Mouse (Mus musculus): ENCODE measurements at regions not wholly inside any gene's neighbourhood (a gene's known extent, or its start where the extent isn't known, plus 50 kb on each side); places are given as distances from the start of the nearest gene placed in this dataset.

DNA sequence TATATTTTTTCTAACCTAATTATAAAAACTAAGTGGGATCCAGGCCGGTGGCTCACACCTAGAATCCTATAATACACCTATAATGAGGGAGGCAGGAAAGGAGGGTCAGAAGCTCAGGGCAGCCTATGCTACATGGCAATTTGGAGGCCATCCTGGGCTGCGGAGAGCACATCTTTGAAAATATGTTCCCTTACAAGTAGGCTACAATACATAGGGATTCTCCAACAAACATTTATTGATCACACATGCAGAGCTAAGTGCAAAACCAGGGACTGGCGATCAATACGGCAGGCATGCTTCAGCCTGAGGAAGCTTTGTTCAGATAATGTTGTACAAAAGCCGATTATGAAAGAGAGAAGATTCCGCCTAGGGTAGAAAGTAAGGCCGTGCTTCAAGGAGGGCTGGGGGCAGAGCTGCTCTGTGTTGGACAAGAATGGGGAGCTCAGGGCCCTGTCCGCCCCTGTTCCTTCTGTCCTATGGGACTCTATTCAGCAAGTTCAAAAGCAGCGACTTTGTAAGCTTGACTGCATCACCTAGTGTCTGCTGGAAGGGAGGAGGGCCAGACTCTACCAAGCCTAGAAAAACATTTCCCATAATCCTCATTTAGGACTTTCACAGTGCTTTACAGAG is 53.4 kb upstream of the Sgk1 start:
- in situ Hi-C loops (cut with MboI, MseI): loop anchor here (5.0 kb wide), 1 partner anchor 41 kb away; no protein-coding TSS in a partner anchor

DNA sequence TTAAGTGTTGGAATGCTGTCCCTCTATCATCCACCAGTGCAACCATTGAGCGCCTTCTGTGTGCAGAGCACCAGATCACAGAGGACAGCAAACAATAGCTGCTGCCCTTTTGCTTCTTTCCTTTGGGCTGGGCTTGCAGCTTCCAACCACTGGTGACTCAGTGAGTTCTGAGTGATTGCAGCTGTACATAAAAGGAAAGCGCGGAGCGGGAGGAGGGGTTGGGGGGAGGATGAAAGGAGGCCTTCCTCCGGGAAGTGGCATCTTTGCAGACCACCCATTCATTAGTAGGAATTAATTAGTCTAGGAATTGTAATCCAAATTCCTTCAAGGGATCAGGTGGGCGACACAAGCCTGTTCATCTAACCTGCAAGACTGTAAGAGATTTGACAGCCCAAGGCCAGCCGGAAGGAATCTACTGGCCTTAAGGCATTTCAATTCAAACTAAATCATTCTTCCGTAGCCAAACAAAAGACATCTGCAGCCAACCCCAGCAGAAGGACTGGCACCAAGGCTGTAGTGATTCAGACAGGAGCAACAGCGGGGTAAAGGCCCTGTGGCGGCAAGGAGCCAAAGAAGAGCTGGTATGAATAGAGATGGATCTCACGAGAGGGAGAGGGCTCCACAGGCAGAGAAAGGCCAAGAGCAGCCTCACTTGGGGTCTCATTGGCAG is 52.8 kb upstream of the Sgk1 start:
- in situ Hi-C loops (cut with MboI, MseI): loop anchor here (5.0 kb wide), 1 partner anchor 42 kb away; no protein-coding TSS in a partner anchor

DNA sequence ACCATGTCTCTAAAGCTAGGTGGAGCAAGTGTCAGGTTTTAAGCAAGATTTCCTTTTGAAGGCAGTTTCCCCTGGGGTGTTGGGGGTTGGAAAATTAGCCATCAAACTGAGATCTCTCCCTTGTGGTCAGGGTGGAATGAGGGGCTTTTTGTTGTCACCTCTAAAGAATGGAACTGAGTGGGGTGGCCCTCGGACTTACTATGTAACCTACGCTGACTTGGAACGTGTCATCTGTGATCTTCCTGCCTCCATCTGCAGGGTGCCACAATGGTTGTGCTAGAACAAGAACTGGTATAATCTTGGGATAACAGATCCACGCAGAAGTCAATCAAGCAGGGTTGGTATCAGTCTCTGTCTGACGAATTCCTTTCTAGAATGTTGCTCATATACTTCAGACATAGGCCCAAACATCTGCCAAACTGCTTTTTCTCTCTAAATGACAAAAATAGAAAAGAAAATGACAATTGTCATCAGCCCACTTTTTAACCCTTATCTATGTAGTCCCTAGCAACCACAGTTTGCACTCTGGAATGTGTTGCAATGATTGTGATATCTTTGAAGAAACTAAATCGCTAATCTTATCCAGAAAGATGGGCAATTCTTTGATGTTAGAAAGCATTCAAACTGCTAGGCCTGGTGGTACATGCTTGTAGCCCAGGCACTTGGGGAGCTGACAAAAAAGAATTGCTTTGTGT is 50.8 kb upstream of the Sgk1 start:
- in situ Hi-C loops (cut with MboI, MseI): no loop called here
